Mouse (Mus musculus): Measurements from ENCODE around the gene Cdh23. TPM values are rescaled to one million over a fixed set of nuclear protein-coding genes. Genes with fewer than 3 reads are reported as not detected.

Cdh23 gene
- polyA plus RNA-seq, 1 experiment from 2014 or later: 1.1 TPM

DNA sequence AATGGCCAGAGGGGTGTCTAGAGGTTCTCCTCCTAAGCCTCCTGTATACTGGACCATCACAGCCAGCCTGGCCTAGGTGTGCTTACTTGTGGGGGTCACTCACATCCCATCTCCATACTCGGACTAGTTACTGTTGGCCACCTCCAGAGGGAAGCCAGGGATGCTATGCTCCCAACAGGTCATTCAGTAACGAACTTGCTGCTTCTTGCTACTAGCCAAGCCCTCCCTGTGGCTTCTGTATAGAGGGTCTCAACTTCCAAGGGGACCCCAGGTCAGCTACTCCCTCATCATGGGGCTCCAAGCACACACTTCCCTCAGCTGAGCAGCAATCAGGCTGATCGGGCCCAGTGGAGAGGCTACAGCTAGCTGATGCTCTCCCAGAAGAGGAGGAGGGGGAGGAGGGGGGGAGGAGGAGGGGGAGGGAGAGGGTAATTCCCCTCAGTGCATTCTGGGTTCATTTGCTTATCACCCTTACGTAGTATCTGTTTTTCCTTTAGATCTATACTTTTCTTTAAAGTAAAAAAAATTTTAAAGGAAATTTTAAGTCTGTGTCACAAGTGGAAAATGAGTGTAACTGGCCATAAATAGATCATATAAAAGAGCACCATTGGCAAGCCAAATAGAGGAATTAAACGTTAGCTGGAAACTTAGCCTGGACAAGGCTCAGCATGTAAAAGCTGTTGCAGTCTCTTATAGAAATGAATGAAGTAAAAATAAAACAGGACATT lies 346.0 kb downstream of the Cdh23 start:
- H3K9ac ChIP-seq: no peak overlapping the region
- WGBS: 54% methylated on average over 5 of the region's 5 CpGs
- H3K27me3 ChIP-seq: peaks cover 23% of the 10 kb centered on the region
- no peak for ATAC-seq
- peaks cover 25% of the 10 kb centered on the region for H3K4me1 ChIP-seq
- peak overlapping the region; percentile 27; the same call in 1 of the 2 replicates for H3K4me2 ChIP-seq
- H3K9me3 ChIP-seq (replicated peaks): no peaks in the 10 kb centered on the region
- no peak overlapping the region for H3K27ac ChIP-seq
- H3K4me3 ChIP-seq: 0 out of 2 replicates have a peak overlapping the region, but pooled peaks have one; percentile 0
- no peaks in the 10 kb centered on the region for H3K36me3 ChIP-seq (ENCODE audit: poor library complexity, severe bottlenecking)

DNA sequence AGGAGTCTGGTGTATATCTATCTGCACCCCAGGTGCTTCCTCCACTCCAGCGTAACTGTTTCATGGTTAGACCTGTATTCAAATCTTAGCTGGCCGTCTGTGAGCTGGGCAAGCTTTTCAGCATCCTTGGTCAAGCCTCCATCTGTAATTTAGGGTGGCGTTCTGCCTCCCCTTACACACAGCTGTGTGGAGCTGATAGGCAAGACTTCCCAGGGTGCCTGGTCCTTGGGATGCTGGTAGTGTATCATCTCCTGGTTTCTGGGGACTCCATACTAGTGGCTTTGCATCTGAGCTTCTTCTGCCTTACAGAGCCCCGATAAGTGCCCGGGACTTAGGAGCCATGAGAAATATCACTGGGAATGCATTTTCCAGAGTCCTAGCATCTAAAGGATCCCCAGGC lies 346.6 kb downstream of the Cdh23 start:
- no peaks in the 10 kb centered on the region for H3K9me3 ChIP-seq (replicated peaks)
- no peaks in the 10 kb centered on the region for H3K36me3 ChIP-seq (ENCODE audit: poor library complexity, severe bottlenecking)
- peaks cover 30% of the 10 kb centered on the region for H3K4me1 ChIP-seq
- no peak overlapping the region for H3K27ac ChIP-seq
- 86% methylated on average over 5 of the region's 5 CpGs for WGBS
- no peak for ATAC-seq
- no peak overlapping the region for H3K4me2 ChIP-seq
- H3K9ac ChIP-seq: no peak overlapping the region
- no peak overlapping the region for H3K4me3 ChIP-seq
- H3K27me3 ChIP-seq: peaks cover 23% of the 10 kb centered on the region

DNA sequence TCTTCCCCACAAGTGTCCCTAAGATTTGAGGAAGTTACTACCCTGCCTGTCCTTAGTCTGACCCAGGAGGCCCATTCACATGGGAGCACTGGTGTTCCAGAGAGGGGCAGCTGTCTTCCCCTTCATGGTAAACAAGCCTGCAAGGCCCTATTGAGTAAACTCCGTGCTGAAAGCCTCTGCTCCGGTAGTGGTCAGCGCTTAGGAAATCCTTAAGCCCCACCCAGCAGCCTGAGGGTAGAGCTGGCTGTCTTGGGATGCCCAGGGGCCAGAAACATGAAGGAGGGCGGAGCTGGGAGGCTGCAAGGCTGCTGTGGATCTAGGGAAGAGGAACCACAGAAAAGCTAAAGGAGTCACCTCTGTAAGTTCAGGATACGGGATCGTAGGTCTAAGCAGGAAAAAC lies 347.2 kb downstream of the Cdh23 start:
- no peak overlapping the region for H3K27ac ChIP-seq
- H3K27me3 ChIP-seq: peaks cover 23% of the 10 kb centered on the region
- peaks cover 30% of the 10 kb centered on the region for H3K4me1 ChIP-seq
- no peaks in the 10 kb centered on the region for H3K9me3 ChIP-seq (replicated peaks)
- no peak overlapping the region for H3K4me3 ChIP-seq
- no peak for ATAC-seq
- 36% methylated on average over 6 of the region's 6 CpGs for WGBS
- no peak overlapping the region for H3K4me2 ChIP-seq
- H3K36me3 ChIP-seq (ENCODE audit: poor library complexity, severe bottlenecking): no peaks in the 10 kb centered on the region
- H3K9ac ChIP-seq: no peak overlapping the region

DNA sequence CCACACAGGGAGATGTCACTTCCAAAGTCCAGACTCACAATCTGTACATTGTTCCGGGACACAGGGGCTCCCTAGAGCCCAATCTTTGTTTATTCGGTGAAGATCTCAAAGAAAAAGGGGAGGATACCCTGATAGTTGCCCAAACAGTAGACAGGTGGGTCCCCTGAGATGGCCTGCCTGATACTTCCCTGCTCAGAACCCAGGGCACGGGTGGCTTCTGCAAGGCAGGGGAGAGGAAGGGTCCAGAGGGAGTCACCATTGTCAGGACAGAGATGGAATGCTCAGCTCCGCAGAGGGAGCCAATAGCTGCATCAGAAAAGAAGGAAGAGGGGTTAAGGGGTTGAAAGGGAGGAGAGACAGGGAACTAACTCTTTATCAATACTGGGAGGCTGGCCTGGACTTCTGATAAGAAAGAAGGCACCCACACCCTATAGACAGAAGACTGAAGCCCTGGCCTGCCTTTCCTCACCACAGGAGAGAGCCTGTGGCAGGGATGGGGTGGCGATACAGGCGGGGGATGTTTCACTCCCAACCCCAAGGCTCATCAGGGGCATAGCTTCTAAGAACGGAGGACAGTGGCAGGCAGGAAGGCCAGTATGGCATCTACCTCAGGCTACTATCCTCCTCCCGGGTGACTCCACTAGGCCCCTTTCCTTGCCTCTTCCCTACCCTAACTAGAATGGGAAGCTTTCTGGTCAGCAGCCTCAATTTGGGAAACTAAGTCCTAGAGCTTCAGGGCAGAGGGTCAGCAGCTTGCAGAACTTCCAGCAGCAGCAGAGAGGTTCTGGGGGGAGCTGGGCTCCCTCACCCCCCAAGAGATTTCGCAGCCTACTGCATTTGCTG lies 348.3 kb downstream of the Cdh23 start:
- Histone ChIP-seq H3K27ac (no peak overlapping the region), H3K27me3 (peaks cover 23% of the 10 kb centered on the region), H3K9me3 (replicated peaks) (no peaks in the 10 kb centered on the region), H3K36me3 (ENCODE audit: poor library complexity, severe bottlenecking) (no peaks in the 10 kb centered on the region), H3K4me3 (no peak overlapping the region), H3K4me2 (no peak overlapping the region), H3K9ac (no peak overlapping the region), H3K4me1 (peaks cover 30% of the 10 kb centered on the region)
- 37% methylated on average over 9 of the region's 9 CpGs for WGBS
- ATAC-seq: no peak

DNA sequence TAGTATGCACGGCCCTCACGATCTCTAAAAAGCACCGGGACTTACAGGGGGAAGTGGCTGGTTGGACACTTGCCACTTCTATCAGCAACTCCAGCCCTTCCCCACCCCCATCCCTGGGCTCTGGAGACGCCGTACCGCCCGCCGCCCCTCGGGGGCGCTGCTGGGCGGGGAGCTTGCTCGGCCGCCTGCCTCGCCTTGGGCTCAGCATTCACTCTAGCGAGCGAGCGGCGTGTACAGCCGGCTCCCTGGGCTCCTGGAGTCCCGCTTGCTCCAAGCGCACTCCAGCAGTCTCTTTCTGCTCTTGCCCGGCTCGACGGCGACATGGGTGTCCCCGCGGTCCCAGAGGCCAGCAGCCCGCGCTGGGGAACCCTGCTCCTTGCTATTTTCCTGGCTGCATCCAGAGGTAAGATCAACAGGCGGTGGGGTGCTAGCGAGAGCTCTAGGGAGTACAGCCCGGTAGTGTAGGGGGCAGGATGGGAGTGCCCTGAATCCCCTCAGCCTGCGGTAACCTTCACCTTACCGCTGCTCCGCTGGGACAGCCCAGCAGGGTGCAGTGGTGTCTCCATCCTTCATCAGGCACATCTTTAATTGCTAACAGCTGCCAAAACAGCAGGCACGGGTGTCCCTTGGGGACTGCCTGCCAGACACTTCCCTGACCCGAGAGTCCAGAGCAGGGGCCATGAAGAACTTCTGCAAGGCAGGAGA lies 349.4 kb downstream of the Cdh23 start, which contains the start of gene Vsir:
Gene Vsir (plus strand): TSS at position 151 of the 705 bp plus-strand sequence.
- no peaks in the 10 kb centered on the region for H3K9me3 ChIP-seq (replicated peaks)
- ATAC-seq: peak; percentile 42; the same call in 1 of the 2 replicates
- H3K36me3 ChIP-seq (ENCODE audit: poor library complexity, severe bottlenecking): no peaks in the 10 kb centered on the region
- H3K27me3 ChIP-seq: peaks cover 23% of the 10 kb centered on the region
- peaks cover 26% of the 10 kb centered on the region for H3K4me1 ChIP-seq
- WGBS: under 1% methylated on average over 35 of the region's 37 CpGs
- H3K4me3 ChIP-seq: peak within 1 kb of the TSS; percentile 26
- no peak within 1 kb of the TSS for H3K27ac ChIP-seq
- peak within 1 kb of the TSS; percentile 37; the same call in 1 of the 2 replicates for H3K9ac ChIP-seq
- H3K4me2 ChIP-seq: peak within 1 kb of the TSS; percentile 53

DNA sequence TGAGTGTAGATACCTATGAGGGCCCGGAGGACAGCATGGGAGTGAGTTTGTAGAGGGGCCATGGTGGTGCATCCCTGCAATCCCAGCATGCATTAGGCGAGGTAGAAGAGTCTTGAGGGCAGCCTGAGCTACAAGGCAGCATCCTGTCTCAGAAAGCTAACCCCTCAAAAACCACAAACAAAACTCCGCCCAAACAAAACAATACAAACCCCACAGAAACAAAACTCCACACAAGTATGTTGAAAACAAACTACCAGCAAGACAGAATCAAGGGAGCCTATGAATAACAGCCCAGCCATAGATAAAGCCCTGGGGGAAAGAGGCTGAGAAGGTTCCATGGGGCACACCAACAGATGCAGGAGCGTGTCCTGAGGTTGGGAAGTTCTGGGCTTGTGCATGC lies 350.2 kb downstream of the Cdh23 start:
- H3K9me3 ChIP-seq (replicated peaks): no peaks in the 10 kb centered on the region
- 84% methylated on average over 4 of the region's 4 CpGs for WGBS
- peak overlapping the region; percentile 53 for H3K4me2 ChIP-seq
- no peak overlapping the region for H3K4me3 ChIP-seq
- H3K36me3 ChIP-seq (ENCODE audit: poor library complexity, severe bottlenecking): no peaks in the 10 kb centered on the region
- no peak overlapping the region for H3K27ac ChIP-seq
- no peak for ATAC-seq
- peaks cover 18% of the 10 kb centered on the region for H3K4me1 ChIP-seq
- no peak overlapping the region for H3K9ac ChIP-seq
- H3K27me3 ChIP-seq: peaks cover 23% of the 10 kb centered on the region

DNA sequence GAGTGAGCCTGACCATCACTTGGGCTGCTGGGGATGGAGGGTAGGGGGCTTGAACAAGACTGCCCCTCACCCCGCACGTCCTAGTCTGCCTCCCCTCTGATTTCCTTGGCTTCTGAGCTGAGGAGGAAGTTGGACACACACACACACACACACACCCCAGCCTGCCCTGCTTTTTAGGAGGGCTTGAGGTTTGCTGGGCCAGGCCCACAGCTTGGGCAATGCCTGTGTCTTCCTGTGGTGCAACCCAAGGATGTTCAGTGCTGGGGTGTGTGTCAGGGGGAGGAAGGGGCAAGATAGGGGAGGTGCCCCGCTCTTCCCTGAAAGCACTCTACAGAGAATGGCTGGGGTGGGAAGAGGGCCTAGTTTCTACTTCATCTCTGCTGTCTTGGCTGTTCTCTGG lies 352.2 kb downstream of the Cdh23 start:
- 88% methylated on average over 3 of the region's 3 CpGs for WGBS
- Histone ChIP-seq H3K4me2 (no peak overlapping the region), H3K36me3 (ENCODE audit: poor library complexity, severe bottlenecking) (no peaks in the 10 kb centered on the region), H3K27me3 (peaks cover 23% of the 10 kb centered on the region), H3K4me1 (peaks cover 18% of the 10 kb centered on the region), H3K4me3 (no peak overlapping the region), H3K9ac (no peak overlapping the region), H3K9me3 (replicated peaks) (no peaks in the 10 kb centered on the region), H3K27ac (no peak overlapping the region)
- no peak for ATAC-seq

DNA sequence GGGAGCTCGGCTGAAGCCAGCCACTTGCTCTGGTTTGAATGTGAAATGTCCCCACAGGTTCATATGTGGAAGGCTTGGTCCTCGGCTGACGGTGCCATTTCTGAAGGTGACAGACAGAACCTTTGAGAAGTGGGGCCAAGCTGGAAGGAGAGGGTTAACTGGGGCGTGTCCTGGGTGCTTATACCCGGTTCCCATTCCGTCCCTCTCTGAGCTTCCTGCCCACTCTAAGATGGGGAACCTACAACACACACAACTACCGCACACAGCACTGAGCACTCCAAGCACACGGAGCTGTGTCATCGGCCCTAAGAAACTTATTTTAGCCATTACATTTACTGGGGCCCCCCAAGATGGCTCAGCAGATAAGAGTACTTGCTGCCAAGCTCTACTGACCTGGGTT lies 354.8 kb downstream of the Cdh23 start:
- Histone ChIP-seq H3K36me3 (ENCODE audit: poor library complexity, severe bottlenecking) (no peaks in the 10 kb centered on the region), H3K4me2 (no peak overlapping the region), H3K4me1 (peaks cover 11% of the 10 kb centered on the region), H3K9ac (no peak overlapping the region), H3K4me3 (no peak overlapping the region), H3K27ac (no peak overlapping the region), H3K9me3 (replicated peaks) (no peaks in the 10 kb centered on the region), H3K27me3 (peaks cover 7% of the 10 kb centered on the region)
- 80% methylated on average over 9 of the region's 9 CpGs for WGBS
- ATAC-seq: no peak

DNA sequence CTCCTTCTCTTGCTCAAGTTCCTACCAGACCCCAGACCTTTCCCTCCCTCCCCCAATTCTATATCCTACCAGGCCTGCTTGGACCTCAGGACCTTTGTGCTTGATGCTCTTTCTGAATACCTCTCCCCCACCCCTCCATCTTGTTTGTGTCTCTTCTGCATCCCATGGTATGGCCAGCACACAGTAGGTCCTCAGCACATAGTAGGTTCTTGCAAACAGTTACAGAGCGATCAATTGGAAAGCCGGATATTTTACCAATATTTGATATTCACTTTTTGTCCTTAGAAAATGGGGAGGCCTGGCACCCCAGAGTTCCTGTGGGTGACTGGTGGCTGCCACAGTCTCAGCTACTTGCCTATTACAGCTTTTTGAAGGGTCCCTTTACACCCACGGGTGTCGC lies 361.3 kb downstream of the Cdh23 start:
- 94% methylated on average over 4 of the region's 4 CpGs for WGBS
- no peaks in the 10 kb centered on the region for H3K36me3 ChIP-seq (ENCODE audit: poor library complexity, severe bottlenecking)
- ATAC-seq: no peak

DNA sequence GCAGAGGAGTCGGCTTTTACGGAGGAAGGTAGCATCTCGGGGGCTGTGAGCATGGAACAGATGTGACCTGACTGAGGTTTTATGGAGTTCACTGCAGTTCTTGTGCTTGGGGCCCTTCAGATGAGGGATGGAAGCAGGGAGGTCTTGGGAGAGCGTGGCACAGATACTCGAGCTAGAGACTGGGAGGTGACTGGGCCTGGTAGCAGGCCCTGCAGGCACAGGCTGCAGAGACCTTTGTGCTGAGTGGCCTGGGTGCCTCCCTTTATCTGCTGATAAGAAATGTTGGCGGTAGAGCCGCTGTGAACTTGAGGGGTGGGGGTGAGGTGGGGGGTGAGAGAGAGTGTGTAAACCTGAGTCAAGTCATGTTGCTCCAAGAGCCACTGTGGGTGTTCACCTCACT lies 361.7 kb downstream of the Cdh23 start:
- no peaks in the 10 kb centered on the region for H3K36me3 ChIP-seq (ENCODE audit: poor library complexity, severe bottlenecking)
- no peak overlapping the region for H3K9ac ChIP-seq
- 84% methylated on average over 7 of the region's 7 CpGs for WGBS
- no peak overlapping the region for H3K27ac ChIP-seq
- H3K4me2 ChIP-seq: no peak overlapping the region
- no peaks in the 10 kb centered on the region for H3K27me3 ChIP-seq
- ATAC-seq: no peak
- no peaks in the 10 kb centered on the region for H3K9me3 ChIP-seq (replicated peaks)
- H3K4me3 ChIP-seq: no peak overlapping the region
- H3K4me1 ChIP-seq: no peaks in the 10 kb centered on the region

More for the DNA sequence above, 361.3 kb downstream of the Cdh23 start:
- Histone ChIP-seq H3K27me3 (no peaks in the 10 kb centered on the region), H3K4me3 (no peak overlapping the region), H3K27ac (no peak overlapping the region), H3K4me1 (no peaks in the 10 kb centered on the region), H3K9ac (no peak overlapping the region), H3K9me3 (replicated peaks) (no peaks in the 10 kb centered on the region), H3K4me2 (no peak overlapping the region)

DNA sequence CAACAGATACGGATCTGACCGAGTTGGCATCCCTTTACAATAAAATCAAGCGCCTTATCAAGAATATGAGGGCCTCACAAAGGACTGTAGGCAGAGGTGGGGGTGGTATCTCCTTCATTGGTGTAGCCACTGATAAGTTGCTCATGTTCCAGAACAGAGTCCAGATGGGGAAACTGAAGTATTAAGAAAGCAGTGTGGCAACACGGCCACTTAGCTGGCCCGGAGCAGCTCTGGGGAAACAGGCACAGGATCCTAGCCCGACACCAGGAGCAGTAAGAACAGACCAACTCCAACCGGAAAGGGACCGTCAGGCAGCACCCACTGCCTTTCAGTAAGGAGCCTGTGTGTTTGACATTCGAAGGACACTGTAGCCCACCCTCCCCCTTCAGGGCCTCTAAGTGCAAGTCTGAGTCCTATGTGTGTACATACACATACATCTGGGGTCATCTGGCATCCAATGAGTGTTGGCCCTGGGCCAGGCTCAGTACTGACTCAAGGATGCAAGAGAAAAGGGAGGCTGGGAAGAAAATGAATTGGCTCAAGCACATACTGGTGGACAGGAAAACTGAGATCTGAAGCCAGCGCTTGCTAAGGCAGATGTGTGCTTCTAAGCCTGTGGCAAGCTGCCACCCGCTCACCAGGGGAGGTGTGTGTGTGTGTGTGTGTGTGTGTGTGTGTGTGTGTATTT lies 367.2 kb downstream of the Cdh23 start:
- ATAC-seq: no peak
- Histone ChIP-seq H3K9me3 (replicated peaks) (no peaks in the 10 kb centered on the region), H3K27me3 (no peaks in the 10 kb centered on the region), H3K4me3 (no peak overlapping the region), H3K4me1 (peaks cover 6% of the 10 kb centered on the region; the same call in 1 of the 2 replicates), H3K4me2 (no peak overlapping the region), H3K36me3 (ENCODE audit: poor library complexity, severe bottlenecking) (no peaks in the 10 kb centered on the region), H3K9ac (no peak overlapping the region; the same call in 1 of the 2 replicates), H3K27ac (no peak overlapping the region)
- 83% methylated on average over 11 of the region's 11 CpGs for WGBS
